Mouse (Mus musculus) neural tube, embryonic 15.5 days (tissue): ENCODE measurements around the gene Ccdc18. TPM values are rescaled to one million over a fixed set of nuclear protein-coding genes. Genes with fewer than 3 reads are reported as not detected.
"Not testable (repeated sequence)": the region's sequence is repeated elsewhere in the genome, so short reads cannot be mapped to it uniquely, and the experiment has no call there.

Source experiments
- ATAC-seq: fragments of 200-750 bp; cut with Nextera tagmentation; 2 replicates; pipeline ENCODE4 v1.8.0; 2017; ENCODE audit warnings: mild to moderate bottlenecking, moderate TSS enrichment, moderate library complexity; ENCODE audit not compliant: low FRiP score
- H3K27ac ChIP-seq: fragments of 300-500 bp; sonication (generic); replicated peaks from 2 replicates; pipeline ENCODE4 v1.5.1; 2015; ENCODE audit warnings: mild to moderate bottlenecking, inconsistent platforms
- H3K27me3 ChIP-seq: fragments of 300-500 bp; sonication (generic); replicated peaks from 2 replicates; pipeline ENCODE4 v1.6.1; 2015; ENCODE audit warnings: inconsistent platforms
- H3K36me3 ChIP-seq: fragments of 300-500 bp; sonication (generic); 2 replicates; pipeline ENCODE4 v1.6.1; 2015; ENCODE audit warnings: inconsistent platforms
- H3K4me1 ChIP-seq: fragments of 300-500 bp; sonication (generic); 2 replicates; pipeline ENCODE4 v1.6.1; 2015; ENCODE audit warnings: inconsistent platforms
- H3K4me2 ChIP-seq: fragments of 300-500 bp; sonication (generic); 2 replicates; pipeline ENCODE4 v1.6.1; 2015; ENCODE audit warnings: inconsistent platforms, mild to moderate bottlenecking, moderate library complexity
- H3K4me3 ChIP-seq: fragments of 300-500 bp; sonication (generic); replicated peaks from 2 replicates; pipeline ENCODE4 v1.5.1; 2015; ENCODE audit warnings: mild to moderate bottlenecking, inconsistent platforms
- H3K9ac ChIP-seq: fragments of 300-500 bp; sonication (generic); replicated peaks from 2 replicates; pipeline ENCODE4 v1.6.1; 2015; ENCODE audit warnings: mild to moderate bottlenecking, inconsistent platforms
- H3K9me3 ChIP-seq: fragments of 300-500 bp; sonication (generic); replicated peaks from 2 replicates; pipeline ENCODE4 v1.6.1; 2016; ENCODE audit warnings: inconsistent platforms
- WGBS: fragments of 180-500 bp; shearing (Covaris S2); methylation state at CpG from one replicate; pipeline ENCODE4 v1.1.7; 2015; ENCODE audit warnings: mixed read lengths; 5-methylcytosine and 5-hydroxymethylcytosine counted together
- polyA plus RNA-seq: library from polyadenylated mRNA; unstranded; fragments of >200 nt; fragmentation: Nextera tagmentation; extraction: Ambion mirVana; gene quantifications from 2 replicates; pipeline ENCODE4 v1.2.1, GENCODE M21; 2015

The Ccdc18 gene
- polyA plus RNA-seq = 2.1 and 9.3 TPM in 2 replicates

- under 1% methylated on average over 65 of the region's 65 CpGs for WGBS
- peak; percentile 98 for ATAC-seq
Measured at GRCm38 (mm10) chr5:108132441-108133243, at the start of gene Ccdc18, which contains the start of gene Tmed5. Ccdc18 (plus strand) TSS chr5:108132875. Tmed5 (minus strand) TSS chr5:108132620.

GRCm38 (mm10) chr5:108085440-108085839 lies 47.2 kb upstream of the Ccdc18 start:
- 96% methylated on average over 2 of the region's 2 CpGs for WGBS
- H3K9me3 ChIP-seq = no peaks in the 10 kb centered on the region

More at GRCm38 (mm10) chr5:108132441-108133243, at the start of gene Ccdc18, which contains the start of gene Tmed5:
- Histone ChIP-seq H3K4me3 (peak within 1 kb of the TSS; percentile 69), H3K4me2 (peak within 1 kb of the TSS; percentile 86), H3K4me1 (peaks cover 20% of the 10 kb centered on the region), H3K36me3 (no peaks in the 10 kb centered on the region; the same call in 1 of the 2 replicates), H3K27ac (peak within 1 kb of the TSS; percentile 84), H3K9ac (peak within 1 kb of the TSS; percentile 73), H3K27me3 (no peaks in the 10 kb centered on the region), H3K9me3 (no peaks in the 10 kb centered on the region)

GRCm38 (mm10) chr5:108092731-108093130 lies 39.9 kb upstream of the Ccdc18 start:
- WGBS = 98% methylated on average over 8 of the region's 8 CpGs
- H3K27me3 ChIP-seq, ATAC-seq, H3K9me3 ChIP-seq, H3K9ac ChIP-seq, H3K4me2 ChIP-seq, H3K4me3 ChIP-seq, H3K4me1 ChIP-seq, H3K27ac ChIP-seq: not testable (repeated sequence)
- peaks cover 57% of the 10 kb centered on the region for H3K36me3 ChIP-seq

More at GRCm38 (mm10) chr5:108085440-108085839, 47.2 kb upstream of the Ccdc18 start:
- H3K4me1 ChIP-seq = no peaks in the 10 kb centered on the region
- H3K27me3 ChIP-seq = no peaks in the 10 kb centered on the region
- peaks cover 53% of the 10 kb centered on the region for H3K36me3 ChIP-seq
- no peak for ATAC-seq
- H3K4me2 ChIP-seq = no peak overlapping the region
- no peak overlapping the region for H3K27ac ChIP-seq
- no peak overlapping the region for H3K4me3 ChIP-seq
- H3K9ac ChIP-seq = no peak overlapping the region

GRCm38 (mm10) chr5:108097676-108098075 lies 35.0 kb upstream of the Ccdc18 start:
- peaks cover 43% of the 10 kb centered on the region for H3K36me3 ChIP-seq
- WGBS = 84% methylated on average over 3 of the region's 3 CpGs
- H3K4me3 ChIP-seq = no peak overlapping the region
- H3K27ac ChIP-seq = no peak overlapping the region
- H3K9ac ChIP-seq = no peak overlapping the region
- no peaks in the 10 kb centered on the region for H3K27me3 ChIP-seq
- H3K9me3 ChIP-seq = no peaks in the 10 kb centered on the region
- no peaks in the 10 kb centered on the region for H3K4me1 ChIP-seq
- no peak overlapping the region for H3K4me2 ChIP-seq
- ATAC-seq = no peak

GRCm38 (mm10) chr5:108100196-108100595 lies 32.5 kb upstream of the Ccdc18 start:
- Histone ChIP-seq H3K36me3 (peaks cover 48% of the 10 kb centered on the region), H3K9me3 (no peaks in the 10 kb centered on the region), H3K27ac (no peak overlapping the region), H3K4me3 (no peak overlapping the region), H3K4me1 (no peaks in the 10 kb centered on the region), H3K27me3 (no peaks in the 10 kb centered on the region), H3K9ac (no peak overlapping the region), H3K4me2 (no peak overlapping the region)
- no peak for ATAC-seq

- H3K36me3 ChIP-seq = peaks cover 42% of the 10 kb centered on the region
- no peaks in the 10 kb centered on the region for H3K27me3 ChIP-seq
- WGBS = 82% methylated on average over 5 of the region's 5 CpGs
- no peak overlapping the region for H3K9ac ChIP-seq
- no peak overlapping the region for H3K4me3 ChIP-seq
- ATAC-seq = no peak
- no peaks in the 10 kb centered on the region for H3K4me1 ChIP-seq
- H3K4me2 ChIP-seq = no peak overlapping the region
- no peaks in the 10 kb centered on the region for H3K9me3 ChIP-seq
- no peak overlapping the region for H3K27ac ChIP-seq
Measured at GRCm38 (mm10) chr5:108104306-108104705, 28.4 kb upstream of the Ccdc18 start.

- H3K27me3 ChIP-seq = no peaks in the 10 kb centered on the region
- no peak overlapping the region for H3K9ac ChIP-seq
- no peak overlapping the region for H3K4me2 ChIP-seq
- H3K4me1 ChIP-seq = no peaks in the 10 kb centered on the region
- ATAC-seq = no peak
- 95% methylated on average over 7 of the region's 7 CpGs for WGBS
- no peak overlapping the region for H3K27ac ChIP-seq
- no peaks in the 10 kb centered on the region for H3K9me3 ChIP-seq
- H3K4me3 ChIP-seq = no peak overlapping the region
- peaks cover 28% of the 10 kb centered on the region for H3K36me3 ChIP-seq
Measured at GRCm38 (mm10) chr5:108109346-108109745, 23.3 kb upstream of the Ccdc18 start.

- Histone ChIP-seq H3K4me3 (no peak overlapping the region), H3K9me3 (no peaks in the 10 kb centered on the region), H3K4me1 (no peaks in the 10 kb centered on the region), H3K36me3 (0 out of 2 replicates have a peak, but pooled peaks cover 6% of the 10 kb centered on the region), H3K27me3 (no peaks in the 10 kb centered on the region), H3K27ac (no peak overlapping the region), H3K4me2 (no peak overlapping the region), H3K9ac (no peak overlapping the region)
- 93% methylated on average over 4 of the region's 4 CpGs for WGBS
- no peak for ATAC-seq
Measured at GRCm38 (mm10) chr5:108117693-108118092, 15.0 kb upstream of the Ccdc18 start.

- 89% methylated on average over 9 of the region's 9 CpGs for WGBS
Measured at GRCm38 (mm10) chr5:108120221-108120900, 12.3 kb upstream of the Ccdc18 start.

GRCm38 (mm10) chr5:108131849-108132440 lies 730 bp upstream of the Ccdc18 start:
- WGBS = under 1% methylated on average over 32 of the region's 32 CpGs
- H3K9ac ChIP-seq = peak overlapping the region; percentile 66
- H3K36me3 ChIP-seq = no peaks in the 10 kb centered on the region; the same call in 1 of the 2 replicates
- H3K9me3 ChIP-seq = no peaks in the 10 kb centered on the region
- H3K4me1 ChIP-seq = peaks cover 20% of the 10 kb centered on the region
- peak overlapping the region; percentile 84 for H3K27ac ChIP-seq
- H3K4me3 ChIP-seq = peak overlapping the region; percentile 69
- peak; percentile 48 for ATAC-seq
- H3K27me3 ChIP-seq = no peaks in the 10 kb centered on the region
- H3K4me2 ChIP-seq = peak overlapping the region; percentile 74

More at GRCm38 (mm10) chr5:108120221-108120900, 12.3 kb upstream of the Ccdc18 start:
- no peak overlapping the region for H3K27ac ChIP-seq
- no peaks in the 10 kb centered on the region for H3K27me3 ChIP-seq
- H3K9me3 ChIP-seq = no peaks in the 10 kb centered on the region
- ATAC-seq = no peak
- no peaks in the 10 kb centered on the region for H3K4me1 ChIP-seq
- no peak overlapping the region for H3K4me3 ChIP-seq
- H3K36me3 ChIP-seq = 0 out of 2 replicates have a peak, but pooled peaks cover 6% of the 10 kb centered on the region
- H3K9ac ChIP-seq = no peak overlapping the region
- no peak overlapping the region for H3K4me2 ChIP-seq

GRCm38 (mm10) chr5:108152592-108152991 lies 19.9 kb downstream of the Ccdc18 start:
- Histone ChIP-seq H3K9ac (no peak overlapping the region), H3K27me3 (no peaks in the 10 kb centered on the region), H3K27ac (no peak overlapping the region), H3K4me3 (no peak overlapping the region), H3K36me3 (no peaks in the 10 kb centered on the region), H3K4me1 (no peaks in the 10 kb centered on the region), H3K4me2 (no peak overlapping the region), H3K9me3 (no peaks in the 10 kb centered on the region)
- WGBS = 94% methylated on average over 1 of the region's 1 CpGs
- no peak for ATAC-seq
